Mouse (Mus musculus): ENCODE measurements at regions not wholly inside any gene's neighbourhood (a gene's known extent, or its start where the extent isn't known, plus 50 kb on each side); places are given as distances from the start of the nearest gene placed in this dataset.

DNA sequence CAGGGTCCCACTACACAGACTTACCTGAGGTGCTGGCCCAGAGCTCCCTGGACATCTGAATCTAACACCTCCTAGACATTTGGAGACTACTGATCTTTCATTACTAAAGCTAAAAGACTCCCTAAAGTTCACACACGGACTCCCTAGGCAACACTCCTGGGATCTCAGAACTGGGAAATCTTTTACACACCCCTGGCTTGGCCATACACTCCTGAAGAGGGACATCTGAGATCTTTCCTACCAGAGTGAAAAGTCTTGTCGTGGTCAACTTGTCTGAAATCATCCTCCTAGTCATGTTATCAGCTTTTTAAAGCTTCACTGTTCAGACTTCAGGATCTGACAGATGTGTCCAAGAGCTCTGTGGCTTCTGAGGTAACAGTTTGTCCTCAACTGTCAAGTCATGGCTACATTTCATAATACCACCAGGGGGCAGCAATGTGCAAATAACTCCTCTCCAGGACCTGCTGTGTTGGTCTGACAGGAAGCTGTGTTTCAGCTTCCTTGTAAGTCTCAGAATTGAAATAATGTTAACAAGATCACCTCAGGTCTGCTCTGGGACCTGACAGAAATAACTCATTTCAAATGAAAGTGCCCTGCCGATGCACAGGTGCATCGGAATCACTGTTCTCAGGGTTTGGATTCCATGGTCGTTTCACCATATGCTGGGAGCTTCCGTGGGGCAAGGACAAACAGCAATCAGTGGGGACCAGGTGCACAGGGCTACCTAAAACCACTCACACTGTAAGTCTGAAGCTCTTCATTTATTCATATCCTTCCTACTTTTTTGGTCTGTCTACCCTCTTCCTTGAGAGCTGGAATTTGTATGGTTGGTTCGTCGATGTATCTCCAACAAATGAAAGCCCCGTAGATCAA is 92.3 kb upstream of the C1qtnf7 start:
- peak; percentile 71 for DNase-seq (ENCODE audit: low spot score)

DNA sequence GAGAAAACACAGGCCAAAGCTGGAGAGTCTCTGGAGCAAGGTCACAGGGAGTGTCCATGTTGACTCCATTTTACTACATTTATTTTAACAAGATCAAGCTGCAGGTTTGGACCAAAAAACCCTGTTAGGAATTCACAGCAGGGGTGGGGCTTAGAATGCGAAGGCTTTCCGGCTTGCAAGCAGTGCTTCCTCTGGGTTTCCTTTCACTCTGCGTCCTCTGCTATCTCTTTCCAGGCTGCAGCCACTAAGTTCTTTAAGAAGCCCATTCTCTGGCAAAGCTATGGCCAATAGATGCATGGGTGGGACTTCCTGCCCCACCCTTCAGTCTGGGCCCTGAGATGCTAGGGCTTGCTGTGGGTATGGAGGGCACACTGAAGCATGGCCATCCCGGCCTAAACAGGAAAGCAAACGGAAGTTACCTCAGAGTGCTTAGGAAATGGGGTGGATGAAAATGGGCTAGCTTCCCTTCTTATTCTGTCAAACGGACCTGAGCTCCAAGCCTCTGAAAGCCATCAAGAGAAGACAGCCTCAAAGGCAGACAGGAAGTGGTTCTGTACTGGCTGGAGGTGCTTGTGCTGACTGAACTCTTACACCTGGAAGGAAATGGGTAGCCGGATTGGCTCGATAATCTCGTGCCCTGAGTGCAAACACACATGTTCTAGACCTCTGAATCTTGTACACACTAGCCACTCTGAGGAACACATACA is 90.6 kb upstream of the C1qtnf7 start:
- no peak for DNase-seq (ENCODE audit: low spot score)

DNA sequence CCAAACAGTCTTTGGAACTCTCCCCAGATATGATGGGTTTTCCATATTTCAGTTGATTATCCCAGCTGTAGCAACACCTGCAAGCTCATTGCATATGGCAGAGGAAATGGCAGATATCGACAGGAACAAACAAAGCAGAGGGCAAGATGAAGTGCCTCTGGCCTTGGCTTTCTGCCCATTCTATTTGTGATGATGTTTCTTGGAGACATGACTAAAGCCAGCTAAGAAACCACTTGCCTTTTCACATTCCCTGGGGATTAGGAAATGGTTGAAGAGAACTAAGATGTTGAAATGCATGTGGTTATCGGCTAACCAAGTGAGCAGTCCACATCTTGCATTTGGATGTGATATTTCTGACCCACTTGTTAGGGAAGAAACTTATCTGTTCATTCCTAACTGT is 82.0 kb upstream of the C1qtnf7 start:
- DNase-seq (ENCODE audit: low spot score): no peak

DNA sequence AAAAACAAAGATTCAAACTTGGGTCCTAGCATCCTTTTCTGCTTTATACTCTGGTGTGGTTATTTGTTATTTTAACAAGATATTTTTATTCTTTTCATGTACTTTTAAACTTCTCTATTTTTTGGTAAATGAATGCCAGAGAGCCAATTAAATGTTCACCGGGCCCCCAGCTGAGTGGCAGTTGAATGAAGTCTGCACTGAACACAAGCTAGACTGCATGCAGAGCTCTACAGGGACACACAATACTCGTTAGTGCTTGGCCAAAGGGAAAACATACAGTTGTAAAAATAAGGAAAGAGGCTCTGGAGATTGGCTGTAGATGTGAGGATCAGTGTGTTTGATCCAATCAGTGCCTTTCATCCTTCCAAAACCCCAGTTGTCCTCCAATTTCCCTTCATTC is 76.1 kb upstream of the C1qtnf7 start:
- no peak for DNase-seq (ENCODE audit: low spot score)

DNA sequence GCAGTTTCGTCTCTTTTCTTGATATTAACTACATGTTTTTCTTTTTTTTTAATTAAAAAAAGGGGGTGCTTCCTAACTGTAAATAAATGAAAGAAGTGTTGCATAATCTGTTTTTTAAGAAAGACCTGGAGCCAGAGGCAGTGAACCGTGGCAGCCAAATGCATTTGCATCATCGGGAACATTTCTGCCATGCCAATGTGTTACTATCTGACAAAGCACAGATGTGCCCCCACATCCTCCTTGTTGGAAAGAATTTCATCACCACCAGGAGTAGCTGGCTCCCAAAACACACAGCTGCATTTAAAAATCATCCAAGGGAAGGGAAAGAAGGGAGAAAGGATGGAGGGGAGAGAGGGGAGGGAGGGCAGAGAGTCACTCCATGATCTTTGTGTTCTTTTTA is 74.0 kb upstream of the C1qtnf7 start:
- peak; percentile 11 for DNase-seq (ENCODE audit: low spot score)

DNA sequence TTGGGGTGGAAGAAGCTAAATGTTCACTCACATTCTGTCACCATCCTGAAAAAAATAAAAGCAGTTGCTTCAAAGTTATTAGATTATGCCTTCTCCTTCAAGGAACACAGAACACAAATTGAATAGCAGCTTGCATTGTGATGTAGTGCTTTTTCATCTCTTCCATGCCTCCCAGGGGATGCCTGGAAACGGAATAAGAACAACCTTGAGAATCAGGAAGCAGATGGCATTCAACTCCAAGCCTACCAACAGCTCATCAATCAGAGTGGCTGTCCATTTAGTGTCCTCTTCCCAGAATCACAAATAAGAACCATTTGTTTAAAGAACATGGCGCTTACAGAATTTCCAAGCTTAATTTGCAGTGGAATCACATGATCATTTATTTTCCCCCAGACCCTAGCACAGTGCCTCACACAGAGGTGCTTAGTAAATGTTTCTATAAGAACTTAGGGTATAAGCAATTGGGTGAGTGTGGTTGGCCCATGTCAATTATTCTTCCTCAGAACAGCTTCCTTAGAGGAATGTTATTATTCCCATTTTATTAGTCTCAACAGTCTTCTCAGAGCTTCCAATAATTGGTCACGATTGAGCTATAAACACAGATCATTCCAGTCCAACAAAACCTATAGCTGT is 70.6 kb upstream of the C1qtnf7 start:
- DNase-seq (ENCODE audit: low spot score): no peak

DNA sequence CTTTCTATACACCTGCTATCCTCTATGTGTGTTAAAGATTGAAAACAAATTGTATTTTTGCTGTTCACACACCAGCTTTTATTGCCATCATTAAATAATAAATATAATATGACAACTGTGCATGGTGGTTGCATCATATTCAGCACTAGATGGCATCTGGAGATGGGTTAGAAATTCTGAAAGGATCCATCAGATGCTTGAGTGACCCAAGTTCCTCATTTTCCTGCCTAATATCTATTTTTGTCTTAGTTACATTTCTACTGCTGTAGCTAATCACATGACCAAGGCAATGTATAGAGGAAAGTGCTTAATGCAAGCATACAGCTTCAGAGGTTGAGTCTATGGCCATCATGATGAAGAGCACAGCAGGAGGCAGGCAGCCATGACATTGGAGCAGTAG is 69.7 kb upstream of the C1qtnf7 start:
- no peak for DNase-seq (ENCODE audit: low spot score)

DNA sequence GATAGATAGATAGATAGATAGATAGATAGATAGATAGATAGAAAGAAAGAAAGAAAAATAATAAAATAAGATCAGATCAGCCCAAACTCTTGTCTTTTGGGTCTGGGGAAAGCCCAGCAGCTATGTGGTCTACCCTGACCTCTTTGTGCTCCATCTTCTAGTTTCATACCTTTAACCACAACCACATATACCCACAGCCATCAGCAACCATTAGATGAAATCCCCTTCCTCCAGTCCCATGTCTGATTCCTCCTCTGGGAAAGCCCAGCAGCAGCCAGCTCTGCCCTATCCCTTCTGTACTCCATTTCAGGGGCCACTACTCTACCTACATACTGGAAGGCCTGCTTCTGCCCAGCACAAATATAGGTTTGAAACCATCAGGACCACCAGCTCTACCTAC is 69.0 kb upstream of the C1qtnf7 start:
- DNase-seq (ENCODE audit: low spot score): no peak

DNA sequence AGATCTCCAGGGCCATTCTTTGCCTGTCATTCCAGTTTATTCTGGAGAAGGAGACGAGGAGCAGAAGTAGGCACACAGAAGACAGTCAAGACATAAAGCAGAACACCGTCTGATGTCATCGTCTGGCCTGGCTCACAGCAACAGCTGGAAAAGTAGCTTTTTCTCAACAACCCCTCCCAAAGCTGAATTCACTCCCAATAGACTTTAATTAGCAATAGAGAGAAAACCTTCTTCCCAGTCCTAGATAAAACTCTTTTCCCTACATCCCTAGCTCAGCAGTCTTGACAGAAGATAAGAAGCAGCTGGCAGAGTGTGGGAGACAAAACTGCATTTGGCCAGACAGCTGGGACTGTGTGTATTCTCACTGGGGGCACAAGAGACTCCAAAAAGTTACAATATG is 59.3 kb upstream of the C1qtnf7 start:
- DNase-seq (ENCODE audit: low spot score): peak; percentile 6

DNA sequence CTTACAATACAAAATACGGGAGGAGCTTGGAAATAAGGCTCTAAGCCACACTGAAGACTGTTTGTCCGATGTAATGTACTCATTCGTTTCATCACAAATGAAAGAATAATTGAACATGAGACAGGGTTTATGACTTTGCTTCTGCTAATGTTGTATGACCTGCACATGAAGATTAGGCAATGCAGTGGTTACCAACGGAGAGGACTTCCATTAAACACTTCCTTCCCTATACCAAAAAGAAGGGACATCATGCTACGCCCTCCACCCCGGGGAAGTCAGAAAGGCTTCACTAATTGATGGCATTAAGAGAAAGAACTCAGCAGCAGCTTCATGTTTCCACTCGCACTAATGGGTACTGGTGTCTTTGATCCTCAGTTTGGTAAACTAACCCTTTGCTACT is 57.6 kb upstream of the C1qtnf7 start:
- no peak for DNase-seq (ENCODE audit: low spot score)

DNA sequence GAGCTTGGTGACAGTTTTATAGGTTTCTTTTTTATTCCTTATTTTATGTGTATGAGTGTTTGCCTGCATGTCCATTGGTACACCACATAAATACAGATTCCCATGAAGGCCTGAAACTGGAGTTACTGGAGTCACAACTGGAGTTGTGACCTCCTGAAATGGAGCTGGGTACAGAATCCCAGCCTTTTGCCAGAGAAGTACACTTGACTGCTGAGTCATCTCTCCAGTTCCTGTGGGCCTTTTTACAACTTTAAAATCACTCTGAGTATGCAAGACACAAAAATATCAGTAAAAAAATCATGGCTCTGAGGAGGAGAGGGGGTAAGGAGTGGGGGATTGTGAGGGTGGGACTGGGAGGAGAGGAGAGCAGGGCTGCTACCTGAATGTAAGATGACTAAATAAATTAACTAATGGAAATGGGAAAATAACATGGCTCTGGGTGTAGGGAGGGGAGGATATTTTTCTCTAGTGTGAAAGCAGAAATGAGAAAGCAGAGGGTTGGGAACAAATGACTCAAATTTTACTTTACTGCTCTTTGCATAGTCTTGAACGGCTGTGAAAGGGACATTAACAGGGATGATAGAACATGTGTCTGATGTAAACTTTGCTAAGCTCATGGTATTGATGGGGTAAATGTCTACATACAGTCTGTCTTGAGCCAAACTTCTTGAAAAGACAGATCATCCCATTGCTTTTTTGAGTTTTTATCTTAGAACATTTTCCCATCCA is 53.2 kb upstream of the C1qtnf7 start:
- DNase-seq (ENCODE audit: low spot score): no peak
